Mouse (Mus musculus) CH12.LX (cell line): ENCODE data around the gene Ttll11. TPM values are rescaled to one million over a fixed set of nuclear protein-coding genes. Genes with fewer than 3 reads are reported as not detected.

Experiments used
- DNase-seq: peaks from one replicate; pipeline ENCODE4 v3.0.0-alpha.2; 2013; ENCODE audit errors: extremely low read depth
- H3K27ac ChIP-seq: 2 replicates; pipeline ENCODE4 v1.5.1; 2012; ENCODE audit warnings: low read depth, mild to moderate bottlenecking, control low read depth, moderate library complexity; ENCODE audit not compliant: insufficient read depth
- H3K27me3 ChIP-seq: replicated peaks from 2 replicates; pipeline ENCODE3; 2012; ENCODE audit warnings: inconsistent platforms
- H3K36me3 ChIP-seq, 2 experiments: replicated peaks in 1 of 2; 2 replicates each; pipeline versions ENCODE3 to v1.6.1; 2012; ENCODE audit warnings: inconsistent platforms in 1 of 2, low read length in 1 of 2, mild to moderate bottlenecking in 1 of 2, mixed read lengths in 1 of 2, moderate library complexity in 1 of 2; ENCODE audit not compliant: control insufficient read depth in 1 of 2, insufficient read depth in 1 of 2
- H3K4me1 ChIP-seq, 2 experiments: 2 replicates each; pipeline ENCODE4 v1.6.1; 2012; ENCODE audit warnings: inconsistent platforms in 1 of 2, moderate library complexity in 1 of 2; ENCODE audit not compliant: insufficient read depth in 2 of 2, control insufficient read depth in 1 of 2
- H3K4me2 ChIP-seq: 2 replicates; pipeline ENCODE4 v1.6.1; 2012; ENCODE audit warnings: low read depth, mild to moderate bottlenecking, control low read depth; ENCODE audit not compliant: poor library complexity, insufficient read depth, severe bottlenecking
- H3K4me3 ChIP-seq, 3 experiments: fragments of 150-350 bp in 1 of 3; sonication (generic) in 1 of 3; replicated peaks in 1 of 3; 2 replicates each; pipeline versions ENCODE3 to v1.5.1; 2011 to 2012; ENCODE audit warnings: low read depth in 2 of 3, low read length in 2 of 3, mild to moderate bottlenecking in 2 of 3, moderate library complexity in 2 of 3, control low read depth in 1 of 3, improper control_type of control experiment in 1 of 3, inconsistent platforms in 1 of 3, mixed read lengths in 1 of 3; ENCODE audit not compliant: poor library complexity in 1 of 3
- H3K79me2 ChIP-seq: replicated peaks from 2 replicates; pipeline ENCODE4 v1.6.1; 2012; ENCODE audit warnings: mild to moderate bottlenecking, moderate library complexity; ENCODE audit not compliant: control insufficient read depth, poor library complexity, insufficient read depth, severe bottlenecking; ENCODE audit errors: extremely low read depth
- H3K9ac ChIP-seq: 2 replicates; pipeline ENCODE4 v1.6.1; 2012; ENCODE audit warnings: low read depth, mild to moderate bottlenecking, control low read depth, moderate library complexity; ENCODE audit not compliant: insufficient read depth
- H3K9me3 ChIP-seq: replicated peaks from 2 replicates; pipeline ENCODE3; 2012; ENCODE audit warnings: low read length, inconsistent platforms, mixed read lengths
- BHLHE40 ChIP-seq: IDR thresholded peaks from 2 replicates; pipeline ENCODE4 v1.6.1; 2011; ENCODE audit warnings: mild to moderate bottlenecking, low read depth, low read length, improper control_type of control experiment
- CHD1 ChIP-seq: IDR thresholded peaks from 2 replicates; pipeline ENCODE4 v1.6.1; 2012; ENCODE audit warnings: low read depth, low read length, improper control_type of control experiment, inconsistent platforms
- ELF1 ChIP-seq: IDR thresholded peaks from 2 replicates; pipeline ENCODE4 v1.6.1; 2014; ENCODE audit warnings: low read depth, mild to moderate bottlenecking, inconsistent platforms, low read length, improper control_type of control experiment
- EP300 ChIP-seq: IDR thresholded peaks from 2 replicates; pipeline ENCODE4 v1.6.1; 2011; ENCODE audit warnings: low read length, improper control_type of control experiment
- ETS1 ChIP-seq: conservative IDR thresholded peaks from 2 replicates; pipeline ENCODE4 v1.6.1; 2012; ENCODE audit warnings: low read depth, mild to moderate bottlenecking, inconsistent platforms, low read length, improper control_type of control experiment, moderate library complexity
- GABPA ChIP-seq: IDR thresholded peaks from 2 replicates; pipeline ENCODE4 v1.6.1; 2012; ENCODE audit warnings: low read depth, low read length, improper control_type of control experiment, inconsistent platforms; ENCODE audit not compliant: insufficient replicate concordance
- HCFC1 ChIP-seq: IDR thresholded peaks from 2 replicates; pipeline ENCODE4 v1.6.1; 2012; ENCODE audit warnings: low read depth, mild to moderate bottlenecking, inconsistent platforms, low read length, improper control_type of control experiment
- IRF4 ChIP-seq: IDR thresholded peaks from 2 replicates; pipeline ENCODE4 v1.6.1; 2014; ENCODE audit warnings: low read depth, mild to moderate bottlenecking, inconsistent platforms, low read length, improper control_type of control experiment
- JUN ChIP-seq: IDR thresholded peaks from 2 replicates; pipeline ENCODE4 v1.6.1; 2011; ENCODE audit warnings: low read depth, mild to moderate bottlenecking, low read length, improper control_type of control experiment, moderate library complexity; ENCODE audit not compliant: insufficient read depth
- JUND ChIP-seq: conservative IDR thresholded peaks from 2 replicates; pipeline ENCODE4 v1.6.1; 2011; ENCODE audit warnings: low read depth, low read length, improper control_type of control experiment
- KAT2A ChIP-seq: IDR thresholded peaks from 2 replicates; pipeline ENCODE4 v1.6.1; 2012; ENCODE audit warnings: low read length, improper control_type of control experiment, inconsistent platforms; ENCODE audit not compliant: insufficient replicate concordance
- MAX ChIP-seq: IDR thresholded peaks from 2 replicates; pipeline ENCODE4 v1.6.1; 2011; ENCODE audit warnings: low read length, improper control_type of control experiment
- MAZ ChIP-seq: IDR thresholded peaks from 2 replicates; pipeline ENCODE4 v1.6.1; 2012; ENCODE audit warnings: low read depth, mild to moderate bottlenecking, inconsistent platforms, low read length, improper control_type of control experiment, moderate library complexity
- MEF2A ChIP-seq: IDR thresholded peaks from 2 replicates; pipeline ENCODE4 v1.6.1; 2014; ENCODE audit warnings: low read depth, mild to moderate bottlenecking, inconsistent platforms, low read length, improper control_type of control experiment, borderline replicate concordance
- MXI1 ChIP-seq: IDR thresholded peaks from 2 replicates; pipeline ENCODE4 v1.6.1; 2011; ENCODE audit warnings: mild to moderate bottlenecking, low read depth, low read length, improper control_type of control experiment
- MYC ChIP-seq: IDR thresholded peaks from 2 replicates; pipeline ENCODE4 v1.6.1; 2011; ENCODE audit warnings: low read depth, mild to moderate bottlenecking, improper control_type of control experiment, low read length
- NELFE ChIP-seq: IDR thresholded peaks from 2 replicates; pipeline ENCODE4 v1.6.1; 2011; ENCODE audit warnings: low read depth, low read length, improper control_type of control experiment
- NRF1 ChIP-seq: IDR thresholded peaks from 2 replicates; pipeline ENCODE4 v1.6.1; 2014; ENCODE audit warnings: low read depth, mild to moderate bottlenecking, inconsistent platforms, low read length, improper control_type of control experiment, moderate library complexity
- PAX5 ChIP-seq: IDR thresholded peaks from 2 replicates; pipeline ENCODE4 v1.6.1; 2012; ENCODE audit warnings: low read length, inconsistent platforms, mixed read lengths
- POLR2A ChIP-seq: IDR thresholded peaks from 2 replicates; pipeline ENCODE4 v1.6.1; 2011; ENCODE audit warnings: low read depth, mild to moderate bottlenecking, improper control_type of control experiment, low read length
- POLR2AphosphoS2 ChIP-seq: IDR thresholded peaks from 2 replicates; pipeline ENCODE4 v1.6.1; 2011; ENCODE audit warnings: low read depth, low read length, improper control_type of control experiment
- RAD21 ChIP-seq: IDR thresholded peaks from 2 replicates; pipeline ENCODE4 v1.6.1; 2011; ENCODE audit warnings: low read depth, mild to moderate bottlenecking, low read length, improper control_type of control experiment, moderate library complexity
- RCOR1 ChIP-seq: conservative IDR thresholded peaks from 2 replicates; pipeline ENCODE4 v1.6.1; 2012; ENCODE audit warnings: low read depth, mild to moderate bottlenecking, inconsistent platforms, low read length, improper control_type of control experiment
- SIN3A ChIP-seq: IDR thresholded peaks from 2 replicates; pipeline ENCODE4 v1.6.1; 2012; ENCODE audit warnings: low read length, improper control_type of control experiment, inconsistent platforms
- SMC3 ChIP-seq: IDR thresholded peaks from 2 replicates; pipeline ENCODE4 v1.6.1; 2011; ENCODE audit warnings: low read depth, low read length, improper control_type of control experiment
- TBP ChIP-seq: conservative IDR thresholded peaks from 2 replicates; pipeline ENCODE4 v1.6.1; 2011; ENCODE audit warnings: low read depth, low read length, improper control_type of control experiment
- TCF12 ChIP-seq: IDR thresholded peaks from 2 replicates; pipeline ENCODE4 v1.6.1; 2014; ENCODE audit warnings: low read depth, mild to moderate bottlenecking, inconsistent platforms, low read length, improper control_type of control experiment
- UBTF ChIP-seq: IDR thresholded peaks from 2 replicates; pipeline ENCODE4 v1.6.1; 2012; ENCODE audit warnings: low read depth, mild to moderate bottlenecking, inconsistent platforms, low read length, improper control_type of control experiment, moderate library complexity
- USF1 ChIP-seq: IDR thresholded peaks from 2 replicates; pipeline ENCODE4 v1.6.1; 2014; ENCODE audit warnings: low read depth, mild to moderate bottlenecking, inconsistent platforms, low read length, improper control_type of control experiment
- USF2 ChIP-seq: conservative IDR thresholded peaks from 2 replicates; pipeline ENCODE4 v1.6.1; 2011; ENCODE audit warnings: low read depth, low read length, improper control_type of control experiment
- ZMIZ1 ChIP-seq: IDR thresholded peaks from 2 replicates; pipeline ENCODE4 v1.6.1; 2012; ENCODE audit warnings: low read depth, mild to moderate bottlenecking, inconsistent platforms, low read length, improper control_type of control experiment
- ZNF384 ChIP-seq: IDR thresholded peaks from 2 replicates; pipeline ENCODE4 v1.6.1; 2012; ENCODE audit warnings: low read depth, low read length, improper control_type of control experiment, inconsistent platforms
- dilution Hi-C: fragments of 300-500 bp; cut with MboI; formaldehyde crosslinking; loops from 2 replicates; pipeline ENCODE4 v1.14.3; 2020; ENCODE audit warnings: low sequenced_read_pairs; ENCODE audit not compliant: extremely low pct_unique_long_range_greater_than_20kb, extremely low pct_ligation_motif_present
- in situ Hi-C: fragments of 300-500 bp; cut with MboI; formaldehyde crosslinking; loops from 3 replicates; pipeline ENCODE4 v1.14.3; 2019; ENCODE audit warnings: low sequenced_read_pairs, low pct_ligation_motif_present, low pct_unique_long_range_greater_than_20kb, mixed read lengths
- polyA plus RNA-seq: library from polyadenylated mRNA; unstranded; fragments of >175 nt; gene quantifications from 2 replicates; pipeline ENCODE4 v1.2.1, GENCODE M21; 2012; ENCODE audit warnings: low read depth; ENCODE audit not compliant: insufficient read length
- total RNA-seq, 2 experiments: library from RNA; depleted of rRNA; stranded (reverse); fragments of 300-350 nt in 1 of 2; fragments of >200 nt in 1 of 2; gene quantifications; 2 replicates each; pipeline ENCODE4 v1.2.3; 2012 to 2014

Gene Ttll11
- total RNA-seq (2012; rRNA removed) (0.04 and 0.21 TPM in 2 replicates), total RNA-seq (2014; rRNA removed) (0.11 TPM in 1 of 2 replicates, not detected in the other), polyA plus RNA-seq (0.31 TPM in 1 of 2 replicates, not detected in the other)

GRCm38 (mm10) chr2:35979644-35980021 is at the start of gene Ttll11:
Ttll11 (minus strand) TSS chr2:35979913.
- Histone ChIP-seq H3K4me1 (peaks cover 9 to 22% of the 10 kb centered on the region in 2 experiments; a peak in 3 of 4 replicates), H3K4me3 (peak within 1 kb of the TSS; percentile 61 to 95 (median 87)), H3K27me3 (peaks cover 10% of the 10 kb centered on the region), H3K9me3 (no peaks in the 10 kb centered on the region), H3K27ac (no peak within 1 kb of the TSS), H3K4me2 (peak within 1 kb of the TSS; percentile 83), H3K79me2 (no peaks in the 10 kb centered on the region), H3K9ac (peak within 1 kb of the TSS; percentile 83), H3K36me3 (peaks cover 0 to 17% of the 10 kb centered on the region in 2 experiments)
- DNase-seq, result peak; percentile 87
- in situ Hi-C loops, result no loop called here
- TF ChIP-seq ELF1, result peak; percentile 77
- peak; percentile 92 for TF ChIP-seq HCFC1
- TF ChIP-seq MXI1, result peak; percentile 92
- no peak for TF ChIP-seq SMC3
- peak; percentile 95 for TF ChIP-seq SIN3A
- no peak for TF ChIP-seq CHD1
- peak; percentile 53; the same call in 1 of the 2 replicates for TF ChIP-seq IRF4
- TF ChIP-seq ZMIZ1, result peak; percentile 59; the same call in 1 of the 2 replicates
- TF ChIP-seq EP300, result no peak
- TF ChIP-seq KAT2A, result peak; percentile 70; the same call in 1 of the 2 replicates
- peak; percentile 79 for TF ChIP-seq TCF12
- TF ChIP-seq TBP, result 0 out of 2 replicates have a peak, but pooled peaks have one; percentile 46
- peak; percentile 97 for TF ChIP-seq MAX
- TF ChIP-seq ETS1, result no peak
- TF ChIP-seq UBTF, result no peak
- TF ChIP-seq MEF2A, result peak; percentile 82
- peak; percentile 97 for TF ChIP-seq USF1
- no peak for TF ChIP-seq JUND
- peak; percentile 76; the same call in 1 of the 2 replicates for TF ChIP-seq MYC
- TF ChIP-seq RAD21, result no peak
- TF ChIP-seq ZNF384, result no peak
- 0 out of 2 replicates have a peak, but pooled peaks have one; percentile 31 for TF ChIP-seq MAZ
- TF ChIP-seq POLR2AphosphoS2, result no peak
- TF ChIP-seq RCOR1, result 0 out of 2 replicates have a peak, but pooled peaks have one; percentile 34
- peak; percentile 72 for TF ChIP-seq NRF1
- peak; percentile 87 for TF ChIP-seq BHLHE40
- no peak for TF ChIP-seq PAX5
- TF ChIP-seq GABPA, result peak; percentile 15; the same call in 1 of the 2 replicates
- TF ChIP-seq NELFE, result no peak
- peak; percentile 63 for TF ChIP-seq POLR2A
- no peak for TF ChIP-seq JUN
- peak; percentile 95 for TF ChIP-seq USF2
- dilution Hi-C loops, result no loop called here
